Mouse (Mus musculus): ENCODE measurements at regions not wholly inside any gene's neighbourhood (a gene's known extent, or its start where the extent isn't known, plus 50 kb on each side); places are given as distances from the start of the nearest gene placed in this dataset.
A peak's percentile ranks its signal among the peaks of the same experiment; 100 is the strongest.

- H3K4me2 ChIP-seq (ENCODE audit: insufficient read depth, low read depth, poor library complexity, severe bottlenecking), result no peak overlapping the region
- H3K27ac ChIP-seq (ENCODE audit: insufficient read depth, low read depth), result no peak overlapping the region
- dilution Hi-C loops (cut with MboI; ENCODE audit: extremely low pct_ligation_motif_present, extremely low pct_unique_long_range_greater_than_20kb, low sequenced_read_pairs), result no loop called here
- in situ Hi-C loops (cut with MboI; ENCODE audit: low pct_ligation_motif_present, low pct_unique_long_range_greater_than_20kb, low sequenced_read_pairs), result no loop called here
- H3K9ac ChIP-seq (ENCODE audit: insufficient read depth, low read depth), result no peak overlapping the region
- no peaks in the 10 kb centered on the region for H3K9me3 ChIP-seq (replicated peaks; ENCODE audit: low read length)
- no peak overlapping the region for H3K4me3 ChIP-seq (replicated peaks in 1 of 3; ENCODE audit: low read depth in 2 of 3, low read length in 2 of 3, poor library complexity in 1 of 3)
- no peaks in the 10 kb centered on the region for H3K36me3 ChIP-seq (replicated peaks in 1 of 2; ENCODE audit: control insufficient read depth in 1 of 2, insufficient read depth in 1 of 2, low read length in 1 of 2)
- no peaks in the 10 kb centered on the region for H3K79me2 ChIP-seq (replicated peaks; ENCODE audit: control insufficient read depth, extremely low read depth, insufficient read depth, poor library complexity, severe bottlenecking)
- DNase-seq (ENCODE audit: extremely low read depth), result no peak
- H3K4me1 ChIP-seq (ENCODE audit: control insufficient read depth in 1 of 2, insufficient read depth in 2 of 2), result no peaks in the 10 kb centered on the region
- no peak for TF ChIP-seq CHD1 (IDR thresholded peaks at IDR 0.05; ENCODE audit: low read depth, low read length)
- TF ChIP-seq JUND (conservative IDR thresholded peaks at IDR 0.05; ENCODE audit: low read depth, low read length), result no peak
- no peak for TF ChIP-seq CTCF (conservative IDR thresholded peaks at IDR 0.05 in 1 of 2, IDR thresholded peaks at IDR 0.05 in 1 of 2; ENCODE audit: low read depth in 2 of 2, low read length in 2 of 2)
- TF ChIP-seq JUN (IDR thresholded peaks at IDR 0.05; ENCODE audit: insufficient read depth, low read depth, low read length), result no peak
- no peak for TF ChIP-seq MYC (IDR thresholded peaks at IDR 0.05; ENCODE audit: low read depth, low read length)
- TF ChIP-seq ZNF384 (IDR thresholded peaks at IDR 0.05; ENCODE audit: low read depth, low read length), result no peak
- no peak for TF ChIP-seq NELFE (IDR thresholded peaks at IDR 0.05; ENCODE audit: low read depth, low read length)
- no peak for TF ChIP-seq HCFC1 (IDR thresholded peaks at IDR 0.05; ENCODE audit: low read depth, low read length)
- H3K27me3 ChIP-seq (replicated peaks), result no peaks in the 10 kb centered on the region
Measured at GRCm38 (mm10) chr10:47263039-47263438, 1685.4 kb downstream of the Hace1 start.

GRCm38 (mm10) chr10:47285700-47286099, 1708.1 kb downstream of the Hace1 start:
- no peaks in the 10 kb centered on the region for H3K4me1 ChIP-seq (ENCODE audit: control insufficient read depth in 1 of 2, insufficient read depth in 2 of 2)
- DNase-seq (ENCODE audit: extremely low read depth), result peak; percentile 27

GRCm38 (mm10) chr10:47300097-47300496, 1722.5 kb downstream of the Hace1 start:
- H3K27ac ChIP-seq (ENCODE audit: insufficient read depth, low read depth), result no peak overlapping the region
- no peak for TF ChIP-seq BHLHE40 (IDR thresholded peaks at IDR 0.05; ENCODE audit: low read depth, low read length)
- no peak for TF ChIP-seq E2F4 (IDR thresholded peaks at IDR 0.05; ENCODE audit: insufficient replicate concordance, low read depth, low read length)
- TF ChIP-seq ETS1 (conservative IDR thresholded peaks at IDR 0.05; ENCODE audit: low read depth, low read length), result no peak
- H3K9me3 ChIP-seq (replicated peaks; ENCODE audit: low read length), result no peaks in the 10 kb centered on the region
- no peaks in the 10 kb centered on the region for H3K79me2 ChIP-seq (replicated peaks; ENCODE audit: control insufficient read depth, extremely low read depth, insufficient read depth, poor library complexity, severe bottlenecking)
- no peak overlapping the region for H3K4me3 ChIP-seq (replicated peaks in 1 of 3; ENCODE audit: low read depth in 2 of 3, low read length in 2 of 3, poor library complexity in 1 of 3)
- H3K9ac ChIP-seq (ENCODE audit: insufficient read depth, low read depth), result no peak overlapping the region
- H3K4me1 ChIP-seq (ENCODE audit: control insufficient read depth in 1 of 2, insufficient read depth in 2 of 2), result no peaks in the 10 kb centered on the region
- peak; percentile 2 for DNase-seq (ENCODE audit: extremely low read depth)
- H3K36me3 ChIP-seq (replicated peaks in 1 of 2; ENCODE audit: control insufficient read depth in 1 of 2, insufficient read depth in 1 of 2, low read length in 1 of 2), result no peaks in the 10 kb centered on the region
- no peaks in the 10 kb centered on the region for H3K27me3 ChIP-seq (replicated peaks)
- in situ Hi-C loops (cut with MboI; ENCODE audit: low pct_ligation_motif_present, low pct_unique_long_range_greater_than_20kb, low sequenced_read_pairs), result no loop called here
- dilution Hi-C loops (cut with MboI; ENCODE audit: extremely low pct_ligation_motif_present, extremely low pct_unique_long_range_greater_than_20kb, low sequenced_read_pairs), result no loop called here
- no peak overlapping the region for H3K4me2 ChIP-seq (ENCODE audit: insufficient read depth, low read depth, poor library complexity, severe bottlenecking)

More at GRCm38 (mm10) chr10:47285700-47286099, 1708.1 kb downstream of the Hace1 start:
- H3K79me2 ChIP-seq (replicated peaks; ENCODE audit: control insufficient read depth, extremely low read depth, insufficient read depth, poor library complexity, severe bottlenecking), result no peaks in the 10 kb centered on the region
- H3K9ac ChIP-seq (ENCODE audit: insufficient read depth, low read depth), result no peak overlapping the region
- H3K4me2 ChIP-seq (ENCODE audit: insufficient read depth, low read depth, poor library complexity, severe bottlenecking), result no peak overlapping the region
- dilution Hi-C loops (cut with MboI; ENCODE audit: extremely low pct_ligation_motif_present, extremely low pct_unique_long_range_greater_than_20kb, low sequenced_read_pairs) (no loop called here), in situ Hi-C loops (cut with MboI; ENCODE audit: low pct_ligation_motif_present, low pct_unique_long_range_greater_than_20kb, low sequenced_read_pairs) (no loop called here)
- TF ChIP-seq CTCF (conservative IDR thresholded peaks at IDR 0.05 in 1 of 2, IDR thresholded peaks at IDR 0.05 in 1 of 2; ENCODE audit: low read depth in 2 of 2, low read length in 2 of 2) (peak; percentile 6 to 15; a peak in 1 of 4 replicates), KAT2A (IDR thresholded peaks at IDR 0.05; ENCODE audit: insufficient replicate concordance, low read length) (no peak)
- no peaks in the 10 kb centered on the region for H3K36me3 ChIP-seq (replicated peaks in 1 of 2; ENCODE audit: control insufficient read depth in 1 of 2, insufficient read depth in 1 of 2, low read length in 1 of 2)
- no peaks in the 10 kb centered on the region for H3K9me3 ChIP-seq (replicated peaks; ENCODE audit: low read length)
- H3K27ac ChIP-seq (ENCODE audit: insufficient read depth, low read depth), result no peak overlapping the region
- H3K27me3 ChIP-seq (replicated peaks), result no peaks in the 10 kb centered on the region
- no peak overlapping the region for H3K4me3 ChIP-seq (replicated peaks in 1 of 3; ENCODE audit: low read depth in 2 of 3, low read length in 2 of 3, poor library complexity in 1 of 3)

All from CH12.LX (cell line).